Mouse (Mus musculus) CH12.LX (cell line): ENCODE data around the gene Tstd1. TPM values are rescaled to one million over a fixed set of nuclear protein-coding genes. Genes with fewer than 3 reads are reported as not detected.

ENCODE experiments used
- DNase-seq: peaks from one replicate; pipeline ENCODE4 v3.0.0-alpha.2; 2013; ENCODE audit errors: extremely low read depth
- H3K27ac ChIP-seq: 2 replicates; pipeline ENCODE4 v1.5.1; 2012; ENCODE audit warnings: low read depth, mild to moderate bottlenecking, control low read depth, moderate library complexity; ENCODE audit not compliant: insufficient read depth
- H3K27me3 ChIP-seq: replicated peaks from 2 replicates; pipeline ENCODE3; 2012; ENCODE audit warnings: inconsistent platforms
- H3K36me3 ChIP-seq, 2 experiments: replicated peaks in 1 of 2; 2 replicates each; pipeline versions ENCODE3 to v1.6.1; 2012; ENCODE audit warnings: inconsistent platforms in 1 of 2, low read length in 1 of 2, mild to moderate bottlenecking in 1 of 2, mixed read lengths in 1 of 2, moderate library complexity in 1 of 2; ENCODE audit not compliant: control insufficient read depth in 1 of 2, insufficient read depth in 1 of 2
- H3K4me1 ChIP-seq, 2 experiments: 2 replicates each; pipeline ENCODE4 v1.6.1; 2012; ENCODE audit warnings: inconsistent platforms in 1 of 2, moderate library complexity in 1 of 2; ENCODE audit not compliant: insufficient read depth in 2 of 2, control insufficient read depth in 1 of 2
- H3K4me2 ChIP-seq: 2 replicates; pipeline ENCODE4 v1.6.1; 2012; ENCODE audit warnings: low read depth, mild to moderate bottlenecking, control low read depth; ENCODE audit not compliant: poor library complexity, insufficient read depth, severe bottlenecking
- H3K4me3 ChIP-seq, 3 experiments: fragments of 150-350 bp in 1 of 3; sonication (generic) in 1 of 3; replicated peaks in 1 of 3; 2 replicates each; pipeline versions ENCODE3 to v1.5.1; 2011 to 2012; ENCODE audit warnings: low read depth in 2 of 3, low read length in 2 of 3, mild to moderate bottlenecking in 2 of 3, moderate library complexity in 2 of 3, control low read depth in 1 of 3, improper control_type of control experiment in 1 of 3, inconsistent platforms in 1 of 3, mixed read lengths in 1 of 3; ENCODE audit not compliant: poor library complexity in 1 of 3
- H3K79me2 ChIP-seq: replicated peaks from 2 replicates; pipeline ENCODE4 v1.6.1; 2012; ENCODE audit warnings: mild to moderate bottlenecking, moderate library complexity; ENCODE audit not compliant: control insufficient read depth, poor library complexity, insufficient read depth, severe bottlenecking; ENCODE audit errors: extremely low read depth
- H3K9ac ChIP-seq: 2 replicates; pipeline ENCODE4 v1.6.1; 2012; ENCODE audit warnings: low read depth, mild to moderate bottlenecking, control low read depth, moderate library complexity; ENCODE audit not compliant: insufficient read depth
- H3K9me3 ChIP-seq: replicated peaks from 2 replicates; pipeline ENCODE3; 2012; ENCODE audit warnings: low read length, inconsistent platforms, mixed read lengths
- CHD2 ChIP-seq: IDR thresholded peaks from 2 replicates; pipeline ENCODE4 v1.6.1; 2011; ENCODE audit warnings: low read length, improper control_type of control experiment
- MEF2A ChIP-seq: IDR thresholded peaks from 2 replicates; pipeline ENCODE4 v1.6.1; 2014; ENCODE audit warnings: low read depth, mild to moderate bottlenecking, inconsistent platforms, low read length, improper control_type of control experiment, borderline replicate concordance
- ZKSCAN1 ChIP-seq: IDR thresholded peaks from 2 replicates; pipeline ENCODE4 v1.6.1; 2012; ENCODE audit warnings: low read depth, inconsistent platforms, low read length, improper control_type of control experiment, borderline replicate concordance
- ZNF384 ChIP-seq: IDR thresholded peaks from 2 replicates; pipeline ENCODE4 v1.6.1; 2012; ENCODE audit warnings: low read depth, low read length, improper control_type of control experiment, inconsistent platforms
- dilution Hi-C: fragments of 300-500 bp; cut with MboI; formaldehyde crosslinking; loops from 2 replicates; pipeline ENCODE4 v1.14.3; 2020; ENCODE audit warnings: low sequenced_read_pairs; ENCODE audit not compliant: extremely low pct_unique_long_range_greater_than_20kb, extremely low pct_ligation_motif_present
- in situ Hi-C: fragments of 300-500 bp; cut with MboI; formaldehyde crosslinking; loops from 3 replicates; pipeline ENCODE4 v1.14.3; 2019; ENCODE audit warnings: low sequenced_read_pairs, low pct_ligation_motif_present, low pct_unique_long_range_greater_than_20kb, mixed read lengths
- polyA plus RNA-seq: library from polyadenylated mRNA; unstranded; fragments of >175 nt; gene quantifications from 2 replicates; pipeline ENCODE4 v1.2.1, GENCODE M21; 2012; ENCODE audit warnings: low read depth; ENCODE audit not compliant: insufficient read length
- total RNA-seq, 2 experiments: library from RNA; depleted of rRNA; stranded (reverse); fragments of 300-350 nt in 1 of 2; fragments of >200 nt in 1 of 2; gene quantifications; 2 replicates each; pipeline ENCODE4 v1.2.3; 2012 to 2014

Tstd1 gene
- total and polyA plus RNA-seq, 3 experiments, result 1.4 to 3.5 (median 2.5) TPM

- H3K9ac ChIP-seq, result peak overlapping the region; percentile 42
- no peak for DNase-seq
- H3K27me3 ChIP-seq, result no peaks in the 10 kb centered on the region
- no peaks in the 10 kb centered on the region for H3K36me3 ChIP-seq
- no peaks in the 10 kb centered on the region for H3K79me2 ChIP-seq
- in situ Hi-C loops (no loop called here), dilution Hi-C loops (no loop called here)
- H3K4me2 ChIP-seq, result peak overlapping the region; percentile 71
- H3K9me3 ChIP-seq, result no peaks in the 10 kb centered on the region
- H3K27ac ChIP-seq, result no peak overlapping the region
- H3K4me3 ChIP-seq, result no peak overlapping the region
- H3K4me1 ChIP-seq, result peaks cover 10 to 38% of the 10 kb centered on the region in 2 experiments; a peak in 3 of 4 replicates
- no peak for TF ChIP-seq ZKSCAN1
- TF ChIP-seq, all 38 proteins: peak for 0
Observed at GRCm38 (mm10) chr1:171466565-171466964, 47.9 kb downstream of the Tstd1 start.

- H3K36me3 ChIP-seq, result no peaks in the 10 kb centered on the region
- H3K27me3 ChIP-seq, result no peaks in the 10 kb centered on the region
- in situ Hi-C loops, result loop anchor here (10.0 kb wide), 1 partner anchor 365 kb away; no protein-coding TSS in a partner anchor
- no peaks in the 10 kb centered on the region for H3K79me2 ChIP-seq
- no peak overlapping the region for H3K4me3 ChIP-seq
- dilution Hi-C loops, result no loop called here
- no peak overlapping the region for H3K27ac ChIP-seq
- TF ChIP-seq CHD2 (no peak), MEF2A (0 out of 2 replicates have a peak, but pooled peaks have one; percentile 66), ZNF384 (0 out of 2 replicates have a peak, but pooled peaks have one; percentile 15)
- no peak overlapping the region; the same call in none of the 2 replicates for H3K9ac ChIP-seq
- DNase-seq, result no peak
- no peaks in the 10 kb centered on the region for H3K9me3 ChIP-seq
- peaks cover 15 to 47% of the 10 kb centered on the region in 2 experiments for H3K4me1 ChIP-seq
- H3K4me2 ChIP-seq, result peak overlapping the region; percentile 86
Observed at GRCm38 (mm10) chr1:171469678-171470077, 51.0 kb downstream of the Tstd1 start.

Other genes with a start within 250 kb of the Tstd1 start
Only the 20 nearest of the 24 such genes appear.
- 5.3 and 6.2 TPM in 2 replicates for gene Apoa2, start 193.8 kb upstream of the Tstd1 start, total RNA-seq (2012; rRNA removed)
- 3.0 and 3.7 TPM in 2 replicates for gene Apoa2, start 193.8 kb upstream of the Tstd1 start, total RNA-seq (2014; rRNA removed)
- gene Apoa2, start 193.8 kb upstream of the Tstd1 start, polyA plus RNA-seq, result 3.1 and 4.9 TPM in 2 replicates
- 10.1 and 13.6 TPM in 2 replicates for gene Fcer1g, start 184.5 kb upstream of the Tstd1 start, total RNA-seq (2012; rRNA removed)
- gene Fcer1g, start 184.5 kb upstream of the Tstd1 start, total RNA-seq (2014; rRNA removed), result 22.7 and 31.3 TPM in 2 replicates
- gene Fcer1g, start 184.5 kb upstream of the Tstd1 start, polyA plus RNA-seq, result 35.6 and 51.2 TPM in 2 replicates
- 0.13 and 0.25 TPM in 2 replicates for gene Adamts4, start 168.5 kb upstream of the Tstd1 start, total RNA-seq (2012; rRNA removed)
- gene Adamts4, start 168.5 kb upstream of the Tstd1 start, total RNA-seq (2014; rRNA removed), result 0.04 and 0.08 TPM in 2 replicates
- gene Adamts4, start 168.5 kb upstream of the Tstd1 start, polyA plus RNA-seq, result 0.09 and 0.19 TPM in 2 replicates
- gene Ndufs2, start 167.5 kb upstream of the Tstd1 start, total RNA-seq (2012; rRNA removed), result 244 and 265 TPM in 2 replicates
- 239 and 242 TPM in 2 replicates for gene Ndufs2, start 167.5 kb upstream of the Tstd1 start, total RNA-seq (2014; rRNA removed)
- 242 and 264 TPM in 2 replicates for gene Ndufs2, start 167.5 kb upstream of the Tstd1 start, polyA plus RNA-seq
- 27.4 and 27.8 TPM in 2 replicates for gene B4galt3, start 148.5 kb upstream of the Tstd1 start, total RNA-seq (2012; rRNA removed)
- gene B4galt3, start 148.5 kb upstream of the Tstd1 start, total RNA-seq (2014; rRNA removed), result 18.3 and 19.3 TPM in 2 replicates
- 23.1 TPM in 2 replicates for gene B4galt3, start 148.5 kb upstream of the Tstd1 start, polyA plus RNA-seq
- 12.4 and 13.6 TPM in 2 replicates for gene Ppox, start 137.7 kb upstream of the Tstd1 start, total RNA-seq (2012; rRNA removed)
- gene Ppox, start 137.7 kb upstream of the Tstd1 start, total RNA-seq (2014; rRNA removed), result 10.5 and 13.7 TPM in 2 replicates
- gene Ppox, start 137.7 kb upstream of the Tstd1 start, polyA plus RNA-seq, result 13.9 and 15.1 TPM in 2 replicates
- gene Usp21, start 130.9 kb upstream of the Tstd1 start, total RNA-seq (2012; rRNA removed), result 13.1 and 14.2 TPM in 2 replicates
- 7.1 and 8.5 TPM in 2 replicates for gene Usp21, start 130.9 kb upstream of the Tstd1 start, total RNA-seq (2014; rRNA removed)
- gene Usp21, start 130.9 kb upstream of the Tstd1 start, polyA plus RNA-seq, result 34.3 and 37.6 TPM in 2 replicates
- 98.4 and 120 TPM in 2 replicates for gene Ufc1, start 123.8 kb upstream of the Tstd1 start, total RNA-seq (2012; rRNA removed)
- gene Ufc1, start 123.8 kb upstream of the Tstd1 start, total RNA-seq (2014; rRNA removed), result 115 and 121 TPM in 2 replicates
- gene Ufc1, start 123.8 kb upstream of the Tstd1 start, polyA plus RNA-seq, result 71.4 and 76.2 TPM in 2 replicates
- gene Dedd, start 89.7 kb upstream of the Tstd1 start, total RNA-seq (2012; rRNA removed), result 18.7 and 21.5 TPM in 2 replicates
- 13.1 and 14.5 TPM in 2 replicates for gene Dedd, start 89.7 kb upstream of the Tstd1 start, total RNA-seq (2014; rRNA removed)
- 34.5 and 35.8 TPM in 2 replicates for gene Dedd, start 89.7 kb upstream of the Tstd1 start, polyA plus RNA-seq
- gene Nit1, start 73.2 kb upstream of the Tstd1 start, total RNA-seq (2012; rRNA removed), result 40.8 and 41.0 TPM in 2 replicates
- 48.6 and 51.4 TPM in 2 replicates for gene Nit1, start 73.2 kb upstream of the Tstd1 start, total RNA-seq (2014; rRNA removed)
- gene Nit1, start 73.2 kb upstream of the Tstd1 start, polyA plus RNA-seq, result 39.5 and 42.4 TPM in 2 replicates
- 25.2 and 28.2 TPM in 2 replicates for gene Pfdn2, start 73.2 kb upstream of the Tstd1 start, total RNA-seq (2012; rRNA removed)
- gene Pfdn2, start 73.2 kb upstream of the Tstd1 start, total RNA-seq (2014; rRNA removed), result 32.3 and 33.0 TPM in 2 replicates
- 292 and 408 TPM in 2 replicates for gene Pfdn2, start 73.2 kb upstream of the Tstd1 start, polyA plus RNA-seq
- 0.08 and 0.13 TPM in 2 replicates for gene Klhdc9, start 58.1 kb upstream of the Tstd1 start, total RNA-seq (2012; rRNA removed)
- gene Klhdc9, start 58.1 kb upstream of the Tstd1 start, total RNA-seq (2014; rRNA removed), result not detected in 2 replicates
- not detected in 2 replicates for gene Klhdc9, start 58.1 kb upstream of the Tstd1 start, polyA plus RNA-seq
- 2.1 and 2.7 TPM in 2 replicates for gene Nectin4, start 48.8 kb upstream of the Tstd1 start, total RNA-seq (2012; rRNA removed)
- gene Nectin4, start 48.8 kb upstream of the Tstd1 start, total RNA-seq (2014; rRNA removed), result 0.22 and 0.30 TPM in 2 replicates
- 0.49 and 0.52 TPM in 2 replicates for gene Nectin4, start 48.8 kb upstream of the Tstd1 start, polyA plus RNA-seq
- 70.8 and 81.4 TPM in 2 replicates for gene Arhgap30, start 29.9 kb upstream of the Tstd1 start, total RNA-seq (2012; rRNA removed)
- 52.0 and 55.9 TPM in 2 replicates for gene Arhgap30, start 29.9 kb upstream of the Tstd1 start, total RNA-seq (2014; rRNA removed)
- 78.5 and 85.0 TPM in 2 replicates for gene Arhgap30, start 29.9 kb upstream of the Tstd1 start, polyA plus RNA-seq
- 59.4 and 73.7 TPM in 2 replicates for gene Usf1, start 7.6 kb upstream of the Tstd1 start, total RNA-seq (2012; rRNA removed)
- 53.8 and 54.9 TPM in 2 replicates for gene Usf1, start 7.6 kb upstream of the Tstd1 start, total RNA-seq (2014; rRNA removed)
- gene Usf1, start 7.6 kb upstream of the Tstd1 start, polyA plus RNA-seq, result 37.4 and 39.5 TPM in 2 replicates
- gene F11r, start 18.7 kb downstream of the Tstd1 start, total RNA-seq (2012; rRNA removed), result 1.6 and 1.8 TPM in 2 replicates
- 0.74 and 1.3 TPM in 2 replicates for gene F11r, start 18.7 kb downstream of the Tstd1 start, total RNA-seq (2014; rRNA removed)
- 1.3 and 1.4 TPM in 2 replicates for gene F11r, start 18.7 kb downstream of the Tstd1 start, polyA plus RNA-seq
- 5.4 and 5.9 TPM in 2 replicates for gene Alyref2, start 84.6 kb downstream of the Tstd1 start, total RNA-seq (2012; rRNA removed)
- 4.2 and 4.6 TPM in 2 replicates for gene Alyref2, start 84.6 kb downstream of the Tstd1 start, total RNA-seq (2014; rRNA removed)
- 4.9 and 5.3 TPM in 2 replicates for gene Alyref2, start 84.6 kb downstream of the Tstd1 start, polyA plus RNA-seq
- gene Itln1, start 116.4 kb downstream of the Tstd1 start, total RNA-seq (2012; rRNA removed), result not detected in 2 replicates
- not detected in 2 replicates for gene Itln1, start 116.4 kb downstream of the Tstd1 start, total RNA-seq (2014; rRNA removed)
- gene Itln1, start 116.4 kb downstream of the Tstd1 start, polyA plus RNA-seq, result not detected in 2 replicates
- 0.21 and 0.34 TPM in 2 replicates for gene Cd244a, start 140.3 kb downstream of the Tstd1 start, total RNA-seq (2012; rRNA removed)
- 0.45 and 0.64 TPM in 2 replicates for gene Cd244a, start 140.3 kb downstream of the Tstd1 start, total RNA-seq (2014; rRNA removed)
- 0.41 and 0.74 TPM in 2 replicates for gene Cd244a, start 140.3 kb downstream of the Tstd1 start, polyA plus RNA-seq
- 43.6 and 46.7 TPM in 2 replicates for gene Ly9, start 188.5 kb downstream of the Tstd1 start, total RNA-seq (2012; rRNA removed)
- gene Ly9, start 188.5 kb downstream of the Tstd1 start, total RNA-seq (2014; rRNA removed), result 53.6 and 57.8 TPM in 2 replicates
- 68.6 and 74.4 TPM in 2 replicates for gene Ly9, start 188.5 kb downstream of the Tstd1 start, polyA plus RNA-seq